Mouse (Mus musculus) heart, adult 2 months (tissue): Measurements from ENCODE around the gene Aagab. TPM values are rescaled to one million over a fixed set of nuclear protein-coding genes. Genes with fewer than 3 reads are reported as not detected.

ENCODE experiments used
- DNase-seq, 2 experiments: peaks; one replicate each; pipeline ENCODE4 v3.0.0; 2021
- H3K27ac ChIP-seq: fragments of 200-600 bp; 2 replicates; pipeline ENCODE4 v1.8.1; 2022
- H3K27me3 ChIP-seq: fragments of 200-500 bp; 2 replicates; pipeline ENCODE4 v1.6.1; 2012; ENCODE audit warnings: mild to moderate bottlenecking, low read length, inconsistent platforms, mixed read lengths; ENCODE audit not compliant: control insufficient read depth, insufficient read depth
- H3K36me3 ChIP-seq: fragments of 200-500 bp; 2 replicates; pipeline ENCODE4 v1.6.1; 2012; ENCODE audit warnings: low read length, inconsistent platforms; ENCODE audit not compliant: control insufficient read depth, insufficient read depth
- H3K4me1 ChIP-seq: fragments of 200-500 bp; 2 replicates; pipeline ENCODE4 v1.6.1; 2011; ENCODE audit warnings: low read length; ENCODE audit not compliant: control insufficient read depth, insufficient read depth
- H3K4me3 ChIP-seq: fragments of 200-600 bp; 2 replicates; pipeline ENCODE4 v1.8.1; 2022
- H3K79me2 ChIP-seq: fragments of 200-500 bp; replicated peaks from 2 replicates; pipeline ENCODE4 v1.6.1; 2012; ENCODE audit warnings: mild to moderate bottlenecking, inconsistent platforms, low read length, moderate library complexity, mixed read lengths; ENCODE audit not compliant: control insufficient read depth, insufficient read depth
- H3K9ac ChIP-seq: fragments of 200-500 bp; 2 replicates; pipeline ENCODE4 v1.6.1; 2012; ENCODE audit warnings: low read depth, mild to moderate bottlenecking, control low read depth, inconsistent platforms, low read length, mixed read lengths
- CTCF ChIP-seq: fragments of 200-600 bp; IDR thresholded peaks from 2 replicates; pipeline ENCODE4 v1.8.1; 2022; ENCODE audit warnings: antibody characterized with exemption, mild to moderate bottlenecking, moderate library complexity
- EP300 ChIP-seq: fragments of 200-500 bp; IDR thresholded peaks from 2 replicates; pipeline ENCODE4 v1.6.1; 2011; ENCODE audit warnings: low read depth, low read length, control low read depth; ENCODE audit not compliant: insufficient read depth
- POLR2A ChIP-seq: fragments of 200-500 bp; IDR thresholded peaks from 2 replicates; pipeline ENCODE4 v1.6.1; 2011; ENCODE audit warnings: mild to moderate bottlenecking, low read depth, low read length, control low read depth; ENCODE audit not compliant: insufficient read depth
- WGBS: fragments of 180-500 bp; shearing (Covaris S2); methylation state at CpG from one replicate; pipeline ENCODE4 v1.1.7; 2018; 5-methylcytosine and 5-hydroxymethylcytosine counted together
- intact Hi-C: fragments of 180-260 bp; cut with DNase I; formaldehyde crosslinking; loops from one replicate; pipeline ENCODE4 v1.15.1; 2025
- polyA plus RNA-seq: library from polyadenylated mRNA; depleted of rRNA; stranded (reverse); fragments of >200 nt; gene quantifications from 2 replicates; pipeline ENCODE4 v1.2.3, GENCODE M21; 2012
- total RNA-seq, 2 experiments: library from RNA; stranded (reverse); gene quantifications; 2 replicates each; pipeline ENCODE4 v1.2.3; 2021

The Aagab gene
- total and polyA plus RNA-seq, 3 experiments = 6.8 to 19.2 (median 17.0) TPM

DNA sequence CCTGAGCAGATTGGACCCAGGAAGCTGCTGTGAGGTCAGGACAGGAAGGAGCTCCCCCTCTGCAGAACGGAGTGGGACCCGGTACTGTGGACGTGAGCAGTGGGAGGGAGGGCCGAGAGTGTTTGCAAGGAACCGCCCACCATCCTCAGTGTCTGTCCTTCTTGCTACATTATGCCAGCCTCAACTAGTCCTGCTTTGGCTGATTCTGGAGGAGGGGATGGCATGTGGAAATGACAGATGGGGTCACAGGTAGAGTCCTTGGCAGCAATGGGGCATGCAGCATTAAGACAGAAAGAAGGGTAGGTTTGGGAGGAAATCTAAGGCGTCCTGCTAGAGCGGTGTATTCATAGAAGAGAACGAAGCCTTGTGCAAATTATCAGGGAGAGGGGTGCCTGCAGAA lies 40.5 kb upstream of the Aagab start:
- H3K9ac ChIP-seq = no peak overlapping the region
- H3K79me2 ChIP-seq = no peaks in the 10 kb centered on the region
- intact Hi-C loops = no loop called here
- no peak for TF ChIP-seq CTCF
- no peak for TF ChIP-seq POLR2A
- no peak for TF ChIP-seq EP300
- no peak overlapping the region for H3K4me3 ChIP-seq
- WGBS = 63% methylated on average over 8 of the region's 8 CpGs
- no peaks in the 10 kb centered on the region for H3K4me1 ChIP-seq
- H3K27ac ChIP-seq = no peak overlapping the region
- H3K27me3 ChIP-seq = no peaks in the 10 kb centered on the region
- H3K36me3 ChIP-seq = no peaks in the 10 kb centered on the region
- DNase-seq = no peak

GRCm38 (mm10) chr9:63563436-63563835 lies 39.0 kb upstream of the Aagab start:
- H3K27me3 ChIP-seq = no peaks in the 10 kb centered on the region; the same call in 1 of the 2 replicates
- H3K4me1 ChIP-seq = peaks cover 2% of the 10 kb centered on the region; the same call in 1 of the 2 replicates
- no peak overlapping the region for H3K27ac ChIP-seq
- TF ChIP-seq CTCF (no peak), POLR2A (no peak), EP300 (no peak)
- intact Hi-C loops = no loop called here
- no peak overlapping the region for H3K9ac ChIP-seq
- H3K4me3 ChIP-seq = no peak overlapping the region
- no peak for DNase-seq
- H3K36me3 ChIP-seq = no peaks in the 10 kb centered on the region
- WGBS = 82% methylated on average over 2 of the region's 2 CpGs
- no peaks in the 10 kb centered on the region for H3K79me2 ChIP-seq

DNA sequence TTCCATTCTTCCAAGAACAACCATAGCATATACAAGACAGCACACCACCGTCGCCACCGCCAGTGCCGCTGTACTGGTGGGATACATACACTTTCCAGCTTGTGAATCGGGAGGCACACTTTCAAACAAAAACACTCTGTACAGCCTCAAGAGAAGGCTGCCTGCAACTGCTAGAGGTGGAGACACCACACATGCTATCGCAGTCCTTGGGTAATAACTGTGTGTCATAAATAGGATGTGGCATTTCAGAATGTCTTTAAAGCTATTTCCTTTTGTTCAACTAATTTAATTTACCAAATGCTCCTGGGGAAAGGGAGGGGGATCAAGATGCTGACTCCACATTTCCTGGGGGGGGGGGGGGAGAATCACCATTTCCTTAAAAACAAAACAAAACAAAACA lies 34.1 kb upstream of the Aagab start:
- peaks cover 2% of the 10 kb centered on the region; the same call in 1 of the 2 replicates for H3K4me1 ChIP-seq
- TF ChIP-seq POLR2A (no peak), EP300 (no peak), CTCF (no peak)
- no peak overlapping the region for H3K27ac ChIP-seq
- H3K36me3 ChIP-seq = no peaks in the 10 kb centered on the region
- intact Hi-C loops = no loop called here
- H3K4me3 ChIP-seq = no peak overlapping the region
- DNase-seq = no peak
- no peak overlapping the region for H3K9ac ChIP-seq
- WGBS = 55% methylated on average over 6 of the region's 6 CpGs
- no peaks in the 10 kb centered on the region for H3K79me2 ChIP-seq
- no peaks in the 10 kb centered on the region; the same call in 1 of the 2 replicates for H3K27me3 ChIP-seq

GRCm38 (mm10) chr9:63568808-63569207 lies 33.7 kb upstream of the Aagab start:
- Histone ChIP-seq H3K4me1 (peaks cover 2% of the 10 kb centered on the region; the same call in 1 of the 2 replicates), H3K79me2 (no peaks in the 10 kb centered on the region), H3K36me3 (no peaks in the 10 kb centered on the region), H3K27me3 (no peaks in the 10 kb centered on the region; the same call in 1 of the 2 replicates), H3K4me3 (no peak overlapping the region), H3K9ac (no peak overlapping the region), H3K27ac (no peak overlapping the region)
- TF ChIP-seq CTCF (no peak), EP300 (no peak), POLR2A (no peak)
- DNase-seq = no peak
- 13% methylated on average over 8 of the region's 8 CpGs for WGBS
- intact Hi-C loops = no loop called here

- TF ChIP-seq CTCF (no peak), POLR2A (no peak), EP300 (no peak)
- WGBS = 26% methylated on average over 6 of the region's 6 CpGs
- Histone ChIP-seq H3K9ac (no peak overlapping the region), H3K4me1 (peaks cover 2% of the 10 kb centered on the region; the same call in 1 of the 2 replicates), H3K79me2 (no peaks in the 10 kb centered on the region), H3K36me3 (no peaks in the 10 kb centered on the region), H3K4me3 (no peak overlapping the region), H3K27ac (no peak overlapping the region), H3K27me3 (no peaks in the 10 kb centered on the region; the same call in 1 of the 2 replicates)
- DNase-seq = no peak
- intact Hi-C loops = loop anchor here (5.0 kb wide), 1 partner anchor 270 kb away; no protein-coding TSS in a partner anchor
Measured at GRCm38 (mm10) chr9:63571895-63572294, 30.6 kb upstream of the Aagab start.

DNA sequence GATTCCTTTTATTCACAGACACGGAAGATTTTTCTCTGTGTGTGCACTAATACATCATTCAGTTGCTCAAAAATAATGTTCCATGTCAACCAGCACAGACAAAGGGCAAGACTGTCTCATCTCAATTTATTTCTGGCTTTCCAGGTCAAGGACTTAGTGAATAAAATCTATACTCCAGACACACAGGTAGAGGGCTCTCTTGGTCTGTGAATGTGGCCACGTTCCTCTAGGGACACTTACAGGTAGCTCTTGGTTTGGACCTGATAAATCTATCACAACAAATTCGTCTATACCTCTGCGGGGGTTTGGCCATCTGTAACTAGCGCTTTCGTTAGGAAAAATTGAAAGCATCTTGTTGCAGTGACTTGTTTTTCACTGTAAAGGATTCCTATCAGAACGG lies 29.6 kb upstream of the Aagab start:
- H3K27ac ChIP-seq = no peak overlapping the region
- H3K4me1 ChIP-seq = peaks cover 2% of the 10 kb centered on the region; the same call in 1 of the 2 replicates
- TF ChIP-seq CTCF (peak; percentile 39), POLR2A (no peak), EP300 (no peak)
- WGBS = 81% methylated on average over 7 of the region's 7 CpGs
- intact Hi-C loops = loop anchor here (5.0 kb wide), 1 partner anchor 269 kb away; no protein-coding TSS in a partner anchor
- H3K4me3 ChIP-seq = no peak overlapping the region
- H3K79me2 ChIP-seq = no peaks in the 10 kb centered on the region
- no peak for DNase-seq
- no peaks in the 10 kb centered on the region for H3K36me3 ChIP-seq
- H3K9ac ChIP-seq = no peak overlapping the region
- H3K27me3 ChIP-seq = no peaks in the 10 kb centered on the region; the same call in 1 of the 2 replicates
